Mouse (Mus musculus): ENCODE data around the gene Cables2. TPM values are rescaled to one million over a fixed set of nuclear protein-coding genes. Genes with fewer than 3 reads are reported as not detected.

The Cables2 gene
- total RNA-seq, 1 experiment = 13.4 TPM

DNA sequence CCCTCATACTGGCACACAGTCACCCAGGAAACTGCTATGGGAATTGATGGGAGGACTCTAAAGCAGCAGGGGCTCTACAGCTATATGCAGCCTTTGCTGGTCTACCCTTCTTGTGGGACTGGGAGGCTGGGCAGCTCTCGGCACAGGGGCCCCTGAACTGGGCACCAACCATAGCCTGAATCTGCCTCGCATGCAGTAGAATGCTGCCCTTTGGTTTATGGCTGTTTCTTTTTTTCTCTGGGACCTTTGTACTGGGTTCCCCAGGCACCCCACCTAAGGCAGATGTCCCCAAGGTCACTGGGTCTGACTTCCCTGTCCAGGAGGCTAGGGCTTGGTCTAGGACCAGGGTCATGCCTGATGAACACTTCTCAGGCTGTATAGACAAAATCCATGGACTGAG, 41.0 kb upstream of the Cables2 start:
- in situ Hi-C loops (cut with MboI; ENCODE audit: low sequenced_read_pairs in 2 of 2, unreplicated experiment in 2 of 2) = no loop called here
- H3K9ac ChIP-seq (ENCODE audit: insufficient read depth, low read depth, low read length, poor library complexity, severe bottlenecking) = no peak overlapping the region
- no peak for DNase-seq (ENCODE audit: low read depth, low spot score)

DNA sequence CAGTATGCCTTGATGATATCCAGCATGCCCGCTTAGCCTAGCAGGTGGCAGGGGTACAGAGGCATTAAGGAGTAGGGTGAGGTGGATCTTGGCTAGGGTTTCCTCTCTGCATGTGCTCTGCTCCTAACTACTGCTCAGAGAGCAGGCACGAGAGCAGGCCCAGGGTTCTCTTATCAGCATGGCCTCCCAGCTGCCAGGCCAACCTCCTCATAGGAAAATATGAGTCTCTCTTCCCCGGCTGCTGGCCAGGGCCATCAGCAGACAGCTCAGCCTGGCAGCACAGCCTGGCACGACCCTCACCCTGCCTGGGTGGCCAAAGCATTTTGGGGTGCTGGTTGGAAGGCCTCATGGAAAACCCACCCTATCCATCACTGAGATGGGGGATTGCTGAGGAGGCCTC, 37.9 kb upstream of the Cables2 start:
- H3K4me1 ChIP-seq (ENCODE audit: control insufficient read depth in 2 of 2, insufficient read depth in 2 of 2, low read length in 2 of 2, poor library complexity in 1 of 2) = no peaks in the 10 kb centered on the region
- no peak overlapping the region for H3K4me3 ChIP-seq (ENCODE audit: insufficient read depth in 1 of 2, low read depth in 1 of 2, low read length in 2 of 2, poor library complexity in 1 of 2, severe bottlenecking in 1 of 2)
- H3K27ac ChIP-seq (ENCODE audit: insufficient read depth, low read depth, low read length, poor library complexity, severe bottlenecking) = no peak overlapping the region
- H3K9ac ChIP-seq (ENCODE audit: insufficient read depth, low read depth, low read length, poor library complexity, severe bottlenecking) = no peak overlapping the region
- H3K9me3 ChIP-seq (ENCODE audit: control insufficient read depth, insufficient read depth, low read depth, low read length) = no peaks in the 10 kb centered on the region
- no peak for TF ChIP-seq CHD2 (IDR thresholded peaks at IDR 0.05; ENCODE audit: low read depth, low read length)
- TF ChIP-seq ZC3H11A (IDR thresholded peaks at IDR 0.05; ENCODE audit: borderline replicate concordance, low read depth, low read length) = no peak
- no peak for TF ChIP-seq MAFK (IDR thresholded peaks at IDR 0.05; ENCODE audit: insufficient read depth, low read depth, low read length)
- no peak for DNase-seq (ENCODE audit: low read depth, low spot score)
- in situ Hi-C loops (cut with MboI; ENCODE audit: low sequenced_read_pairs in 2 of 2, unreplicated experiment in 2 of 2) = no loop called here
- no peaks in the 10 kb centered on the region for H3K36me3 ChIP-seq (ENCODE audit: control insufficient read depth, insufficient read depth, low read length, poor library complexity, severe bottlenecking)

More for the DNA sequence above, 41.0 kb upstream of the Cables2 start:
- no peak overlapping the region for H3K4me3 ChIP-seq (ENCODE audit: insufficient read depth in 1 of 2, low read depth in 1 of 2, low read length in 2 of 2, poor library complexity in 1 of 2, severe bottlenecking in 1 of 2)
- no peaks in the 10 kb centered on the region for H3K36me3 ChIP-seq (ENCODE audit: control insufficient read depth, insufficient read depth, low read length, poor library complexity, severe bottlenecking)
- H3K27ac ChIP-seq (ENCODE audit: insufficient read depth, low read depth, low read length, poor library complexity, severe bottlenecking) = no peak overlapping the region
- TF ChIP-seq HCFC1 (IDR thresholded peaks at IDR 0.05; ENCODE audit: borderline replicate concordance, insufficient read depth, low read length) (no peak), MAFK (IDR thresholded peaks at IDR 0.05; ENCODE audit: insufficient read depth, low read depth, low read length) (no peak), ZNF384 (IDR thresholded peaks at IDR 0.05; ENCODE audit: low read depth, low read length) (no peak), ZC3H11A (IDR thresholded peaks at IDR 0.05; ENCODE audit: borderline replicate concordance, low read depth, low read length) (no peak), CHD2 (IDR thresholded peaks at IDR 0.05; ENCODE audit: low read depth, low read length) (no peak)
- no peaks in the 10 kb centered on the region for H3K9me3 ChIP-seq (ENCODE audit: control insufficient read depth, insufficient read depth, low read depth, low read length)
- no peaks in the 10 kb centered on the region for H3K4me1 ChIP-seq (ENCODE audit: control insufficient read depth in 2 of 2, insufficient read depth in 2 of 2, low read length in 2 of 2, poor library complexity in 1 of 2)

GRCm38 (mm10) chr2:180307680-180308079, 34.4 kb upstream of the Cables2 start:
- no peak overlapping the region for H3K9ac ChIP-seq (ENCODE audit: insufficient read depth, low read depth, low read length, poor library complexity, severe bottlenecking)
- no peaks in the 10 kb centered on the region for H3K9me3 ChIP-seq (ENCODE audit: control insufficient read depth, insufficient read depth, low read depth, low read length)
- H3K36me3 ChIP-seq (ENCODE audit: control insufficient read depth, insufficient read depth, low read length, poor library complexity, severe bottlenecking) = no peaks in the 10 kb centered on the region
- peaks cover 0 to 1% of the 10 kb centered on the region in 2 experiments; a peak in 1 of 4 replicates for H3K4me1 ChIP-seq (ENCODE audit: control insufficient read depth in 2 of 2, insufficient read depth in 2 of 2, low read length in 2 of 2, poor library complexity in 1 of 2)
- DNase-seq (ENCODE audit: low read depth, low spot score) = no peak
- in situ Hi-C loops (cut with MboI; ENCODE audit: low sequenced_read_pairs in 2 of 2, unreplicated experiment in 2 of 2) = no loop called here
- H3K27ac ChIP-seq (ENCODE audit: insufficient read depth, low read depth, low read length, poor library complexity, severe bottlenecking) = no peak overlapping the region
- TF ChIP-seq MAFK (IDR thresholded peaks at IDR 0.05; ENCODE audit: insufficient read depth, low read depth, low read length) (no peak), HCFC1 (IDR thresholded peaks at IDR 0.05; ENCODE audit: borderline replicate concordance, insufficient read depth, low read length) (no peak), CHD2 (IDR thresholded peaks at IDR 0.05; ENCODE audit: low read depth, low read length) (no peak), ZNF384 (IDR thresholded peaks at IDR 0.05; ENCODE audit: low read depth, low read length) (no peak), ZC3H11A (IDR thresholded peaks at IDR 0.05; ENCODE audit: borderline replicate concordance, low read depth, low read length) (no peak)
- H3K4me3 ChIP-seq (ENCODE audit: insufficient read depth in 1 of 2, low read depth in 1 of 2, low read length in 2 of 2, poor library complexity in 1 of 2, severe bottlenecking in 1 of 2) = no peak overlapping the region

DNA sequence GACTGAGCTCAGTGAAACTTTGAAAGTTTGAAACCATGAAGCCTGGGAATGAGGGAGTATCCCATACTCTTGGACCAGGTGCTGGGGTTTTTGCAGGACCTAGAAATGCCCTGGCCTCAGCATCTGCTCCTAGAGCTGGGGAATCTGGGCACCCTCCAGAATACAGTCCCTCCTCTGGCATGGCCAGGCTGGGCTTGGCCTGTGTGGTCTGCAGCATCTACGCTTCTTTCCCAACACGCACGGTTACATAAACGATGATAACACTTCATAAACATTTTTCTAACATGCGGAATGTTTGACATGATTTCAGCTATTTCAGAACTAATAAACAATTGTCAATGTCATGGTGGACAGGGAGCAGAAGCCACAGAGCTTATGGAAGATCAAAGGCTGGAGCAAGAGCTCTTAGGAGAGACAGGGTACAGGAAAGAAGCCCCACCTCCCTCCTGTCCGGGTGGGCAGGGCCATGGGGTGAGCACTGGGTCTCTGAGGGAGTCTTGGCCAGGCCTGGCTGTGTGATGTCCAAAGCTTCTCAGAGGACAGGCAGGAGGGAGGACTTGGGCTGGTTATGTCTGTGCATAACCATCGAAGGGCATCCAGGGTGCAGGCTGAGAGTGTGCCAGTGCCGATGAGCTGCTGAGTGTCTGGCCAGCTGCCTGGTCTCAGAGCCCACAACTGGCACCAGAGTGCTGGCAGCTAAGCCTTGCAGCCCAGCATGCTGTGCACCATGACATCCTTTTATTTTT, 33.3 kb upstream of the Cables2 start:
- in situ Hi-C loops (cut with MboI; ENCODE audit: low sequenced_read_pairs in 2 of 2, unreplicated experiment in 2 of 2) = no loop called here
- H3K27ac ChIP-seq (ENCODE audit: insufficient read depth, low read depth, low read length, poor library complexity, severe bottlenecking) = no peak overlapping the region
- peaks cover 0 to 1% of the 10 kb centered on the region in 2 experiments; a peak in 1 of 4 replicates for H3K4me1 ChIP-seq (ENCODE audit: control insufficient read depth in 2 of 2, insufficient read depth in 2 of 2, low read length in 2 of 2, poor library complexity in 1 of 2)
- no peaks in the 10 kb centered on the region for H3K9me3 ChIP-seq (ENCODE audit: control insufficient read depth, insufficient read depth, low read depth, low read length)
- H3K4me3 ChIP-seq (ENCODE audit: insufficient read depth in 1 of 2, low read depth in 1 of 2, low read length in 2 of 2, poor library complexity in 1 of 2, severe bottlenecking in 1 of 2) = no peak overlapping the region
- no peaks in the 10 kb centered on the region for H3K36me3 ChIP-seq (ENCODE audit: control insufficient read depth, insufficient read depth, low read length, poor library complexity, severe bottlenecking)
- no peak for DNase-seq (ENCODE audit: low read depth, low spot score)
- TF ChIP-seq HCFC1 (IDR thresholded peaks at IDR 0.05; ENCODE audit: borderline replicate concordance, insufficient read depth, low read length) (no peak), ZNF384 (IDR thresholded peaks at IDR 0.05; ENCODE audit: low read depth, low read length) (no peak), ZC3H11A (IDR thresholded peaks at IDR 0.05; ENCODE audit: borderline replicate concordance, low read depth, low read length) (no peak), CHD2 (IDR thresholded peaks at IDR 0.05; ENCODE audit: low read depth, low read length) (no peak), MAFK (IDR thresholded peaks at IDR 0.05; ENCODE audit: insufficient read depth, low read depth, low read length) (no peak)
- H3K9ac ChIP-seq (ENCODE audit: insufficient read depth, low read depth, low read length, poor library complexity, severe bottlenecking) = no peak overlapping the region

All from ES-E14 (cell line).